ENCODE assay signal across 20 mouse cellular contexts in the genomic region with DNA sequence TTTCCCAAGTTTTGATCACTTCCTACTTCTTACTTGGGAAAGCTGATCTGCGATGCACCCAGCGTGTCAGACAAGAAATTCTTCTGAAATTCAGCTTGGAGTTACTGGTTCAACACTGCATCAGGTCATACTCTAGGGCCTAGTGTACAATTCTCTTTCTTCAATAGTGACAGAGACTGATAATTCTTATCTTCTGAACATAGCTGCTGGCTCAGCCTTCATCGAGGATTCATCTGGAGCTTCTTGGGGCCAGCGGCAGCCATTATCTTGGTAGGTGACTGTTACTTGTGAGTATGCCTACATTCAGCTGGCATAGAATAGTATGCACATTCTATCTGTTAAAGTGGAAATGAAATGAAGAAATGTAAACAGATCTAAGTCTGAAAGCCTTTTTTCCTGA.
DNase-seq lines count a peak whose midpoint lies in the region; ATAC-seq and TF ChIP-seq lines count a peak whose summit lies in the region.
"Had no signal": no experiment of that assay in that cellular context is flagged by ENCODE, and none has a peak within 500 bp of the region (broad histone marks: within the 10 kb centered on the region; RNA-seq: fewer than 3 reads in every experiment).

No protein-coding gene starts in this region.

- H3K27me3 ChIP-seq in liver, embryonic 12.5 days (replicated peaks): no peaks in the 10 kb centered on the region
- no peaks in the 10 kb centered on the region for H3K27me3 ChIP-seq in liver, postnatal 0 days (ENCODE audit: insufficient read depth, low read length)
- H3K27me3 ChIP-seq in liver, embryonic 14.5 days (ENCODE audit: control insufficient read depth, insufficient read depth, low read length): no peaks in the 10 kb centered on the region
- H3K27me3 ChIP-seq in midbrain, embryonic 10.5 days (ENCODE audit: low read depth, poor library complexity, severe bottlenecking): no peaks in the 10 kb centered on the region
- H3K27me3 ChIP-seq: embryonic facial prominence, embryonic 12.5 days; forebrain, embryonic 13.5 days; forebrain, embryonic 15.5 days had no signal

- ATAC-seq in liver, embryonic 12.5 days: peak; percentile 51; the same call in 1 of the 2 replicates
- ATAC-seq in liver, postnatal 0 days: no peak
- 0 out of 2 replicates have a peak, but pooled peaks have one; percentile 23 for ATAC-seq in liver, embryonic 14.5 days (ENCODE audit: insufficient read depth)
- ATAC-seq: activated CD4-positive, CD25-positive, alpha-beta regulatory T cell, adult 4 months; forebrain, embryonic 13.5 days; forebrain, embryonic 15.5 days; forebrain, postnatal 0 days; Patski had no signal

- 68% methylated on average over 4 of the region's 4 CpGs for WGBS in liver, embryonic 12.5 days (ENCODE audit: insufficient replicate concordance)
- 74% methylated on average over 4 of the region's 4 CpGs for WGBS in liver, postnatal 0 days (ENCODE audit: insufficient replicate concordance)
- 57% methylated on average over 4 of the region's 4 CpGs for WGBS in liver, embryonic 14.5 days (ENCODE audit: insufficient replicate concordance)
- 87% methylated on average over 4 of the region's 4 CpGs for WGBS in midbrain, embryonic 10.5 days

- no peaks in the 10 kb centered on the region for H3K4me1 ChIP-seq in liver, embryonic 12.5 days
- H3K4me1 ChIP-seq in liver, postnatal 0 days (ENCODE audit: insufficient read depth): no peaks in the 10 kb centered on the region
- H3K4me1 ChIP-seq in liver, embryonic 14.5 days (replicated peaks; ENCODE audit: control insufficient read depth in 2 of 2, insufficient read depth in 2 of 2, low read length in 1 of 2): no peaks in the 10 kb centered on the region; a peak in 1 of 4 replicates
- no peaks in the 10 kb centered on the region for H3K4me1 ChIP-seq in midbrain, embryonic 10.5 days
- H3K4me1 ChIP-seq: embryonic facial prominence, embryonic 10.5 days; embryonic facial prominence, embryonic 12.5 days; forebrain, embryonic 13.5 days; forebrain, embryonic 15.5 days had no signal

- no peak for DNase-seq in liver, postnatal 0 days
- DNase-seq in liver, embryonic 14.5 days (ENCODE audit: low read depth in 3 of 3, low spot score in 3 of 3): no peak
- no peak for DNase-seq in layer of hippocampus, adult 18-20 months (ENCODE audit: low spot score in 2 of 2)
- DNase-seq in midbrain, embryonic 10.5 days (ENCODE audit: low spot score): no peak
- DNase-seq: adrenal gland, adult 8-10 months; adrenal gland, postnatal 14 days; adrenal gland, postnatal 36 days; cerebellum, adult 11-12 months; cerebellum, adult 2 months; cerebellum, adult 9-10 months; cerebellum, postnatal 10 days; cerebellum, postnatal 25 days; forebrain, postnatal 0 days had no signal

- no peak overlapping the region for H3K4me2 ChIP-seq in liver, embryonic 12.5 days
- H3K4me2 ChIP-seq in liver, postnatal 0 days (ENCODE audit: low read depth, low read length): no peak overlapping the region
- H3K4me2 ChIP-seq in liver, embryonic 14.5 days (ENCODE audit: low read depth): no peak overlapping the region
- H3K4me2 ChIP-seq: embryonic facial prominence, embryonic 12.5 days; forebrain, embryonic 13.5 days; forebrain, embryonic 15.5 days had no signal

- H3K27ac ChIP-seq in liver, embryonic 12.5 days: no peak overlapping the region
- no peak overlapping the region for H3K27ac ChIP-seq in liver, postnatal 0 days (ENCODE audit: low read depth)
- no peak overlapping the region for H3K27ac ChIP-seq in liver, embryonic 14.5 days
- no peak overlapping the region for H3K27ac ChIP-seq in midbrain, embryonic 10.5 days (replicated peaks)
- H3K27ac ChIP-seq: embryonic facial prominence, embryonic 10.5 days; embryonic facial prominence, embryonic 12.5 days; forebrain, embryonic 13.5 days; forebrain, embryonic 15.5 days had no signal

- no peak overlapping the region for H3K9ac ChIP-seq in liver, embryonic 12.5 days
- H3K9ac ChIP-seq in liver, postnatal 0 days (replicated peaks): no peak overlapping the region
- no peak overlapping the region for H3K9ac ChIP-seq in liver, embryonic 14.5 days (replicated peaks)
- H3K9ac ChIP-seq: embryonic facial prominence, embryonic 12.5 days; forebrain, embryonic 13.5 days; forebrain, embryonic 15.5 days; forebrain, postnatal 0 days had no signal

- no peak overlapping the region for H3K4me3 ChIP-seq in liver, embryonic 12.5 days
- no peak overlapping the region for H3K4me3 ChIP-seq in liver, postnatal 0 days (ENCODE audit: low read depth, low read length)
- no peak overlapping the region for H3K4me3 ChIP-seq in liver, embryonic 14.5 days (ENCODE audit: insufficient read depth in 1 of 2, low read depth in 2 of 2, low read length in 2 of 2)
- H3K4me3 ChIP-seq in midbrain, embryonic 10.5 days: no peak overlapping the region
- H3K4me3 ChIP-seq: embryonic facial prominence, embryonic 10.5 days; embryonic facial prominence, embryonic 12.5 days; forebrain, embryonic 13.5 days; forebrain, embryonic 15.5 days had no signal

- no peak for TF ChIP-seq CTCF in liver, postnatal 0 days (IDR thresholded peaks at IDR 0.05; ENCODE audit: low read depth)
- TF ChIP-seq CTCF in liver, embryonic 14.5 days (IDR thresholded peaks at IDR 0.05; ENCODE audit: low read depth): no peak

- no peaks in the 10 kb centered on the region for H3K36me3 ChIP-seq in liver, embryonic 12.5 days
- no peaks in the 10 kb centered on the region for H3K36me3 ChIP-seq in liver, postnatal 0 days (replicated peaks; ENCODE audit: insufficient read depth, low read length)
- H3K36me3 ChIP-seq in liver, embryonic 14.5 days (replicated peaks; ENCODE audit: control insufficient read depth, insufficient read depth, low read depth): no peaks in the 10 kb centered on the region
- H3K36me3 ChIP-seq in midbrain, embryonic 10.5 days: no peaks in the 10 kb centered on the region
- H3K36me3 ChIP-seq: embryonic facial prominence, embryonic 10.5 days; embryonic facial prominence, embryonic 12.5 days; forebrain, embryonic 15.5 days had no signal

- H3K9me3 ChIP-seq in liver, embryonic 12.5 days (replicated peaks): no peaks in the 10 kb centered on the region
- no peaks in the 10 kb centered on the region for H3K9me3 ChIP-seq in liver, postnatal 0 days (ENCODE audit: low read length)
- no peaks in the 10 kb centered on the region for H3K9me3 ChIP-seq in liver, embryonic 14.5 days (ENCODE audit: control insufficient read depth, low read length)
- H3K9me3 ChIP-seq in midbrain, embryonic 10.5 days (replicated peaks): no peaks in the 10 kb centered on the region
- H3K9me3 ChIP-seq: embryonic facial prominence, embryonic 10.5 days; embryonic facial prominence, embryonic 12.5 days; forebrain, embryonic 13.5 days; forebrain, embryonic 15.5 days had no signal

- TF ChIP-seq EP300 in liver, postnatal 0 days (IDR thresholded peaks at IDR 0.05; ENCODE audit: low read depth): no peak
- TF ChIP-seq EP300 in liver, embryonic 14.5 days (IDR thresholded peaks at IDR 0.05; ENCODE audit: low read depth): no peak
